Mouse (Mus musculus): Measurements from ENCODE around the gene Adgrl4. TPM values are rescaled to one million over a fixed set of nuclear protein-coding genes. Genes with fewer than 3 reads are reported as not detected.
A peak's percentile ranks its signal among the peaks of the same experiment; 100 is the strongest.

Gene Adgrl4
- polyA plus RNA-seq, 1 experiment from 2014 or later: 17.5 TPM

DNA sequence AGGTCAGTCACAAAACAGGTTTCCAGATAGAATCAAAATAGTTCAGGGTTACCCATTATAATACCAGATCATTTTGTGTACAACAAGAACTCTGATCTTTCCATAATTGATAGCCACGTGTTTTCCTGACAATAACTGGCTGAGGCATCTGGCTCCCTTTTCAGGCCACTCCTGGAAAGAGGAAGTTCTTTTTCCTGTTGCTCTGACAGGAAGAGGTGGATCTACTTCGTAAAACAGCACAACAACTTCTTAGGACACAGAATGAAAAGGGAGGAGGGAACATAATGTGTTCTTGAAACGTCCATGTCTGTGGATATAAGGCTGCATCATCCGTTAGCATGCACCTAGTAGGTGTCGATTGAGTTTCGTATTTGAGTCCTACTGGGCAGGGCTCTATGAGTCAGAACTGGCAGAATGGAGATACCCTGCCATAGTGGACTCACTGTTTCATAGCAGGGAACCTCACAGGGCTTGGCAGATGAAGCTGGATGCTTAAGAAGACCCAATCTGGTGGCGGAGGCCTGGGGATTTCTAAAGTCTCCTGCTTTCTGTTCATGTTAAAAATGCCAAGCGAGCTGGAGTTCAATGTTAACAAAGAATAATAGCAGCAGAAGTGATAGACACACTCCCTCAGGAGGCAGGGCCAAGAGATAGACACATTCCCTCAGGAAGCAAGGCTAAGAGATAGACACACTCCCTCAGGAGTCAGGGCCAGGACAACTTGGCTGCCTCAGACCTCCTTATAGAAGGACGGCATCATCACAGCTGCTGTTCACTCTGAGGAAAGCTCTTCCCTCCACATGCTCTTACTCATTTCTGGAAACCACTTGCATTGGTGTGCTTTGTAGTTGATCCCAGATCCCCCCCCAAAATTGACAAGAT is 13.1 kb upstream of the Adgrl4 start:
- ATAC-seq (replicated peaks; ENCODE audit: extremely low read depth, insufficient read depth, low FRiP score): peak; percentile 65
- 55% methylated on average over 9 of the region's 9 CpGs for WGBS
- Histone ChIP-seq H3K4me1 (ENCODE audit: control insufficient read depth, insufficient read depth, low read length) (no peaks in the 10 kb centered on the region), H3K9ac (ENCODE audit: low read length) (no peak overlapping the region), H3K27ac (ENCODE audit: low read length) (peak overlapping the region; percentile 71), H3K27me3 (ENCODE audit: control insufficient read depth, insufficient read depth, low read length) (no peaks in the 10 kb centered on the region), H3K9me3 (replicated peaks; ENCODE audit: control insufficient read depth, low read length) (no peaks in the 10 kb centered on the region), H3K36me3 (ENCODE audit: control insufficient read depth, insufficient read depth) (no peaks in the 10 kb centered on the region), H3K4me2 (ENCODE audit: low read depth, low read length) (peak overlapping the region; percentile 27; the same call in 1 of the 2 replicates), H3K4me3 (ENCODE audit: low read length) (no peak overlapping the region)

DNA sequence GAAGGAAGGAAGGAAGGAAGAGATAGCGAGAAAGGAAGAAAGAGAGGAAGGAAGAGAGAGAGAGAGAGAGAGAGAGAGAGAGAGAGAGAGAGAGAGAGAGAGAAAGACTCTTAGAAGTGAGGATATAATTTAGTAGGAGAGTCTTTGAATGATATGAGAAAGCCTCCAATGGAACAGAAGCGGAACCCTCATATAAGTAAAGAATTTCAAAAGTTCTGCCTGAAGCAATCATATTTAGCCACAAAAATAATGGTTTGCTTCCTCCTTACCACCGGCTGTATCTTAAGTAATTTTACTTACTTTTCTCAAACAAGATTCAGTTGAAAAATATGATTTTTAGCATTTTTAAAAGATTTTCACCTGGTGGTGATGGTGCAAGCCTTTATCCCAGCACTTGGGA is 7.6 kb upstream of the Adgrl4 start:
- no peaks in the 10 kb centered on the region for H3K36me3 ChIP-seq (ENCODE audit: control insufficient read depth, insufficient read depth)
- ATAC-seq (replicated peaks; ENCODE audit: extremely low read depth, insufficient read depth, low FRiP score): no peak
- H3K27me3 ChIP-seq (ENCODE audit: control insufficient read depth, insufficient read depth, low read length): no peaks in the 10 kb centered on the region
- no peak overlapping the region for H3K27ac ChIP-seq (ENCODE audit: low read length)
- H3K4me3 ChIP-seq (ENCODE audit: low read length): no peak overlapping the region
- WGBS: 86% methylated on average over 3 of the region's 3 CpGs
- H3K9me3 ChIP-seq (replicated peaks; ENCODE audit: control insufficient read depth, low read length): no peaks in the 10 kb centered on the region
- no peak overlapping the region for H3K4me2 ChIP-seq (ENCODE audit: low read depth, low read length)
- no peak overlapping the region for H3K9ac ChIP-seq (ENCODE audit: low read length)
- no peaks in the 10 kb centered on the region for H3K4me1 ChIP-seq (ENCODE audit: control insufficient read depth, insufficient read depth, low read length)

DNA sequence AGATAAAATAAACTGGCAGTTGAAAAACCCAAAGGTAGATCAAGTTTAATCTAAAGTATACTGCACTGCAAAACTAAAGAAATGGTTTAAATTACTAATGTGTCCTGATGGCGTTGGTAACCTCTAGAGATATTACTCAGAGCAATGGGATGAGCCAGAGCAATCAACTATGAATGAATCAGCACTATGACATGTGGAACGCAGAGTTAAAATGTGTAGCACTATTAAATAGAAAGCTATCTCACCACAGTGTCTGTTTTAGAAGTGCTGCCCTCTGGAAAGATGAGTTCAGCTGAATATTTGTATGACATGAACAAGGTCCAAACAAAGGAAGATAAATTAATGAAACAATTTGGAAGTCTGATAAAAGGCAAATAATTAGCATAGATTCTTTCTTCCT is 6.2 kb upstream of the Adgrl4 start:
- H3K27ac ChIP-seq (ENCODE audit: low read length): no peak overlapping the region
- ATAC-seq (replicated peaks; ENCODE audit: extremely low read depth, insufficient read depth, low FRiP score): no peak
- WGBS: 66% methylated on average over 2 of the region's 2 CpGs

DNA sequence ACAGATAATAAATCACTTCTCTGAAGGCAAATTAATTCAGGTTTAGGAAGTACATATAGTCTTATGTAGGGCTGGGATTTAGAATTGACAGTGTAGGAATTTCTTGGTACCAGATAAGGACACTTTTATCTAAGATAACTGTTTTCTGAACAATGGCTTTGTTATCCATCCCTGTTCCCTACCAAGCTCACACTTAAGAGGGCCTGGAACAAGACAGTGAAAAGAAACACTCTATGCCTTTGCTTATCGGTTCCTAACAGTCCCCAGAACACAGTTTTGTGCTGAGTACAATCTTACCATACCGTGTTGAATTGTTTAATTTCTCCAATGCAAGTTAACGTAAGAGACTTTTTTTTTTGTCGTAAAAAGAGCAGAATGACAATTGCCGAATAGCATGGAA is 677 bp downstream of the Adgrl4 start:
- Histone ChIP-seq H3K4me2 (ENCODE audit: low read depth, low read length) (peak overlapping the region; percentile 76), H3K27ac (ENCODE audit: low read length) (peak overlapping the region; percentile 75)

More for the DNA sequence above, 6.2 kb upstream of the Adgrl4 start:
- no peaks in the 10 kb centered on the region for H3K4me1 ChIP-seq (ENCODE audit: control insufficient read depth, insufficient read depth, low read length)
- H3K4me3 ChIP-seq (ENCODE audit: low read length): no peak overlapping the region
- no peaks in the 10 kb centered on the region for H3K36me3 ChIP-seq (ENCODE audit: control insufficient read depth, insufficient read depth)
- no peaks in the 10 kb centered on the region for H3K27me3 ChIP-seq (ENCODE audit: control insufficient read depth, insufficient read depth, low read length)
- H3K9ac ChIP-seq (ENCODE audit: low read length): no peak overlapping the region
- H3K4me2 ChIP-seq (ENCODE audit: low read depth, low read length): no peak overlapping the region
- no peaks in the 10 kb centered on the region for H3K9me3 ChIP-seq (replicated peaks; ENCODE audit: control insufficient read depth, low read length)

DNA sequence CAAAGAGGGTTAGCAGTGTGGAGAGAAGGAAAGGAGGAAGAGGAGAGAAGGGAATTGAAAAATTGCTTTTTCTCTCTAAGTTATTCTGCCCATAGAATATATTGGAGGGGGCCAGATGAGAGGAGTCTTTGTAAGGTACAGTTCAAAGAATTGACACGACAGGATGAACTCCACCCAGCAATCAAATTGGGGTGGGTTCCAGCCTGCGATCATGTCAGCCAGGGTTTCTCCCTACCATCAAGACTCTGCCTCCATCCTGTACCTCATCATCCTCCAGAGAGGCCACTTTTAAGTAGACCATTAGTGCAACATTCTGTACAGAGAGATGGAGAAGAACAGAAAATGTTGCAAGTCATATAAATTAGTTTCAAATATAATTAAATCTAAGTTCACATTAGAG is 2.3 kb downstream of the Adgrl4 start:
- Histone ChIP-seq H3K4me3 (ENCODE audit: low read length) (no peak overlapping the region), H3K27ac (ENCODE audit: low read length) (no peak overlapping the region), H3K4me2 (ENCODE audit: low read depth, low read length) (peak overlapping the region; percentile 40; the same call in 1 of the 2 replicates), H3K27me3 (ENCODE audit: control insufficient read depth, insufficient read depth, low read length) (no peaks in the 10 kb centered on the region), H3K4me1 (ENCODE audit: control insufficient read depth, insufficient read depth, low read length) (no peaks in the 10 kb centered on the region; the same call in 1 of the 2 replicates), H3K9ac (ENCODE audit: low read length) (no peak overlapping the region), H3K36me3 (ENCODE audit: control insufficient read depth, insufficient read depth) (no peaks in the 10 kb centered on the region), H3K9me3 (replicated peaks; ENCODE audit: control insufficient read depth, low read length) (no peaks in the 10 kb centered on the region)
- no peak for ATAC-seq (replicated peaks; ENCODE audit: extremely low read depth, insufficient read depth, low FRiP score)
- WGBS: 66% methylated on average over 2 of the region's 2 CpGs

More for the DNA sequence above, 677 bp downstream of the Adgrl4 start:
- no peak overlapping the region; the same call in 1 of the 2 replicates for H3K9ac ChIP-seq (ENCODE audit: low read length)
- 43% methylated on average over 5 of the region's 5 CpGs for WGBS
- no peaks in the 10 kb centered on the region; the same call in 1 of the 2 replicates for H3K4me1 ChIP-seq (ENCODE audit: control insufficient read depth, insufficient read depth, low read length)
- no peaks in the 10 kb centered on the region for H3K9me3 ChIP-seq (replicated peaks; ENCODE audit: control insufficient read depth, low read length)
- no peaks in the 10 kb centered on the region for H3K36me3 ChIP-seq (ENCODE audit: control insufficient read depth, insufficient read depth)
- H3K27me3 ChIP-seq (ENCODE audit: control insufficient read depth, insufficient read depth, low read length): no peaks in the 10 kb centered on the region
- peak overlapping the region; percentile 53 for H3K4me3 ChIP-seq (ENCODE audit: low read length)
- 0 out of 2 replicates have a peak, but pooled peaks have one; percentile 39 for ATAC-seq (replicated peaks; ENCODE audit: extremely low read depth, insufficient read depth, low FRiP score)

DNA sequence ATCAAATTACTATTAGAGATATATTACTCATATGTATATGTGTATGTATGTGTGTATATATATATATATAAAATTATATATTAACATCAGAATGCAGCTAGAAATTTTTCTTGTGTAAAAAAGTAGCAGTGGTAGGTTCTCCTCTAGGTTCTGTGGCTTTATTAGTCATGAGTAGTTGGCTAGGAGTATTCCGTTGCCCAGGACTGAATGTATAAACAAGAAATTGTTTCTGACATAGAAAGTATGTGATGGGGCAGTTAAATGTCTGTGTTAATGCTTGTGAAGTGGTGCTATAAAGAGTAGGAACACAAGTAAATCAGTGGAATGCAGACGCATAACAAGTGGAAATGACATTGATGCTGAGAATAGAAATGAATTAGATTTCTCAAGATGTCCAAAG is 4.3 kb downstream of the Adgrl4 start:
- Histone ChIP-seq H3K4me2 (ENCODE audit: low read depth, low read length) (no peak overlapping the region), H3K4me3 (ENCODE audit: low read length) (no peak overlapping the region), H3K9me3 (replicated peaks; ENCODE audit: control insufficient read depth, low read length) (no peaks in the 10 kb centered on the region), H3K27ac (ENCODE audit: low read length) (no peak overlapping the region), H3K9ac (ENCODE audit: low read length) (no peak overlapping the region), H3K4me1 (ENCODE audit: control insufficient read depth, insufficient read depth, low read length) (no peaks in the 10 kb centered on the region; the same call in 1 of the 2 replicates), H3K36me3 (ENCODE audit: control insufficient read depth, insufficient read depth) (no peaks in the 10 kb centered on the region), H3K27me3 (ENCODE audit: control insufficient read depth, insufficient read depth, low read length) (no peaks in the 10 kb centered on the region)
- no peak for ATAC-seq (replicated peaks; ENCODE audit: extremely low read depth, insufficient read depth, low FRiP score)
- 88% methylated on average over 2 of the region's 2 CpGs for WGBS

DNA sequence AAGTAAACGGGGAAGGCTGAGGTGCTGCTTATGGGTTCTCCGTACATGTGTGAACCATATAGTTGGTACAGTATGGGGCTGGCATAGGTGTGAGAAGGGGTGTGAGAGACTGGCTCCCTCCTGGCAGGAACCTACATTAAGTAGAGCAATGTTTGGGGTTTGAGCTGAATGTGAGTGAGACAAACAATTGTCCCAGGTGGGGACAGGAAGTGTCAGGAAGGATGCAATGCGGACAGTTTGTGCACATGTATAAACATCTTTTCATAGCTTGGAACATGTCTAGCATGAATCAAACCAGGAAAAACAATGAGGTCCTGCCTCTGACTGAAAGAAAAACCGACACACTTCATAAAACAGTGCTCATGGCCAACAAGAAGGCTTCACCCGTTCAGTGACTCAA is 5.8 kb downstream of the Adgrl4 start:
- Histone ChIP-seq H3K4me2 (ENCODE audit: low read depth, low read length) (no peak overlapping the region), H3K36me3 (ENCODE audit: control insufficient read depth, insufficient read depth) (no peaks in the 10 kb centered on the region), H3K9ac (ENCODE audit: low read length) (no peak overlapping the region), H3K27ac (ENCODE audit: low read length) (no peak overlapping the region), H3K4me1 (ENCODE audit: control insufficient read depth, insufficient read depth, low read length) (no peaks in the 10 kb centered on the region), H3K9me3 (replicated peaks; ENCODE audit: control insufficient read depth, low read length) (no peaks in the 10 kb centered on the region), H3K4me3 (ENCODE audit: low read length) (no peak overlapping the region), H3K27me3 (ENCODE audit: control insufficient read depth, insufficient read depth, low read length) (no peaks in the 10 kb centered on the region)
- no peak for ATAC-seq (replicated peaks; ENCODE audit: extremely low read depth, insufficient read depth, low FRiP score)
- WGBS: 72% methylated on average over 5 of the region's 5 CpGs

DNA sequence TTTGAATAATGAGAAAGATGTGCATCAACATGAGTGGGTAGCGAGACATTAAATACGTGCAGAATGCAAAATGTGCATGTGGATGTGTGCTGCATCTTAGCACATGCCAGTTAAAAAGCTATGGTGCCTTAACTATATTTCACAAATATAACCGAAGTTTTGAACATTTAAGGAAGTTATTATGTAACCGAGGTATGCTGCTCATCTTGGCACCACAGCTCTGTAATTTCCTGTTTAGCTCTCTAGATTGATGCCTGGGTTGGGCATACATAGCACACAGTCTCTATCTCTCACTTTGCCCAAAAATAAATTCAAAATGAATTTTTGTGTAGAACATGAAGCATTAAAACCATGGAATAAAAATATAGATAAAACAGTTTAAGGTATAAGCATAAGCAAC is 6.6 kb downstream of the Adgrl4 start:
- Histone ChIP-seq H3K9ac (ENCODE audit: low read length) (no peak overlapping the region), H3K36me3 (ENCODE audit: control insufficient read depth, insufficient read depth) (no peaks in the 10 kb centered on the region), H3K27me3 (ENCODE audit: control insufficient read depth, insufficient read depth, low read length) (no peaks in the 10 kb centered on the region), H3K4me1 (ENCODE audit: control insufficient read depth, insufficient read depth, low read length) (no peaks in the 10 kb centered on the region), H3K27ac (ENCODE audit: low read length) (no peak overlapping the region), H3K9me3 (replicated peaks; ENCODE audit: control insufficient read depth, low read length) (no peaks in the 10 kb centered on the region), H3K4me3 (ENCODE audit: low read length) (no peak overlapping the region), H3K4me2 (ENCODE audit: low read depth, low read length) (no peak overlapping the region)
- no peak for ATAC-seq (replicated peaks; ENCODE audit: extremely low read depth, insufficient read depth, low FRiP score)
- 83% methylated on average over 4 of the region's 4 CpGs for WGBS

DNA sequence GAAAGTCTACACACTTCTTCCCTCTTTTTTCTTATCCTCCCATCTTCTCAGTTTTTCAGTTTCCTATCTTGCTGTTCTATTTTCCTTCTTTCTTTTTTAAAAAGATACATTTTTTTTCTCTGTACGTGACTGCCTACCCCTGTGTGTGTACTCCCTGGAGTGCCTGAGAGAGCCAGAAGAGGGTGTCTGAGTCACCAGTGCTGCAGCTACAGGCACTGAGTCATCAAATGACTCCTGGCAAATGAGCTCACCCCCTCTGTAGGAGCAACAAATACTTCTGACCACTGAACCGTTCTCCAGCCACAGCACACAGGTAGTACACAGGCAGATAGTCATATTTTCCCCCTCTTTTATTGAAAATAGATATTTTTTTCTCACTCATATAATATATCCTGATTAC is 8.2 kb downstream of the Adgrl4 start:
- no peak overlapping the region for H3K4me2 ChIP-seq (ENCODE audit: low read depth, low read length)
- no peak overlapping the region for H3K27ac ChIP-seq (ENCODE audit: low read length)
- H3K9ac ChIP-seq (ENCODE audit: low read length): no peak overlapping the region
- H3K4me1 ChIP-seq (ENCODE audit: control insufficient read depth, insufficient read depth, low read length): no peaks in the 10 kb centered on the region
- no peaks in the 10 kb centered on the region for H3K36me3 ChIP-seq (ENCODE audit: control insufficient read depth, insufficient read depth)
- peak; percentile 45; the same call in 1 of the 2 replicates for ATAC-seq (replicated peaks; ENCODE audit: extremely low read depth, insufficient read depth, low FRiP score)
- no peaks in the 10 kb centered on the region for H3K27me3 ChIP-seq (ENCODE audit: control insufficient read depth, insufficient read depth, low read length)
- WGBS: 33% methylated on average over 2 of the region's 2 CpGs
- H3K9me3 ChIP-seq (replicated peaks; ENCODE audit: control insufficient read depth, low read length): no peaks in the 10 kb centered on the region
- H3K4me3 ChIP-seq (ENCODE audit: low read length): no peak overlapping the region
